Mouse (Mus musculus): Measurements from ENCODE around the gene Gpr146. TPM values are rescaled to one million over a fixed set of nuclear protein-coding genes. Genes with fewer than 3 reads are reported as not detected.
"Not testable (repeated sequence)": the region's sequence is repeated elsewhere in the genome, so short reads cannot be mapped to it uniquely, and the experiment has no call there.

Gpr146 gene
- polyA plus RNA-seq, 1 experiment from 2014 or later = 1.8 TPM

GRCm38 (mm10) chr5:139384531-139384930 lies 7.0 kb downstream of the Gpr146 start:
- H3K9ac ChIP-seq (replicated peaks; ENCODE audit: low read depth, low read length) = no peak overlapping the region
- no peak for ATAC-seq (ENCODE audit: low read depth)
- H3K4me1 ChIP-seq (ENCODE audit: control insufficient read depth, insufficient read depth, low read length) = peaks cover 21% of the 10 kb centered on the region
- no peaks in the 10 kb centered on the region for H3K9me3 ChIP-seq (ENCODE audit: control insufficient read depth, low read length)
- H3K4me2 ChIP-seq (ENCODE audit: low read depth, low read length) = no peak overlapping the region
- 79% methylated on average over 10 of the region's 10 CpGs for WGBS
- H3K27ac ChIP-seq (ENCODE audit: low read depth, low read length) = no peak overlapping the region
- H3K27me3 ChIP-seq (ENCODE audit: control insufficient read depth, insufficient read depth, low read length) = no peaks in the 10 kb centered on the region
- H3K4me3 ChIP-seq (ENCODE audit: low read depth, low read length) = no peak overlapping the region
- no peaks in the 10 kb centered on the region for H3K36me3 ChIP-seq (ENCODE audit: control insufficient read depth, insufficient read depth, low read length)

- Histone ChIP-seq H3K36me3 (ENCODE audit: control insufficient read depth, insufficient read depth, low read length) (no peaks in the 10 kb centered on the region), H3K4me1 (ENCODE audit: control insufficient read depth, insufficient read depth, low read length) (peaks cover 17% of the 10 kb centered on the region), H3K9me3 (ENCODE audit: control insufficient read depth, low read length) (no peaks in the 10 kb centered on the region), H3K4me3 (ENCODE audit: low read depth, low read length) (no peak overlapping the region), H3K9ac (replicated peaks; ENCODE audit: low read depth, low read length) (no peak overlapping the region), H3K4me2 (ENCODE audit: low read depth, low read length) (no peak overlapping the region), H3K27me3 (ENCODE audit: control insufficient read depth, insufficient read depth, low read length) (no peaks in the 10 kb centered on the region), H3K27ac (ENCODE audit: low read depth, low read length) (no peak overlapping the region)
- WGBS = 94% methylated on average over 5 of the region's 5 CpGs
- no peak for ATAC-seq (ENCODE audit: low read depth)
These were observed 8.6 kb downstream of the Gpr146 start for GRCm38 (mm10) chr5:139386047-139386446.

GRCm38 (mm10) chr5:139387329-139388194 lies 10.1 kb downstream of the Gpr146 start:
- 0 out of 2 replicates have a peak overlapping the region, but pooled peaks have one; percentile 6 for H3K27ac ChIP-seq (ENCODE audit: low read depth, low read length)
- no peaks in the 10 kb centered on the region for H3K9me3 ChIP-seq (ENCODE audit: control insufficient read depth, low read length)
- no peaks in the 10 kb centered on the region for H3K36me3 ChIP-seq (ENCODE audit: control insufficient read depth, insufficient read depth, low read length)
- no peaks in the 10 kb centered on the region for H3K27me3 ChIP-seq (ENCODE audit: control insufficient read depth, insufficient read depth, low read length)
- no peak for ATAC-seq (ENCODE audit: low read depth)
- 73% methylated on average over 10 of the region's 10 CpGs for WGBS
- no peak overlapping the region for H3K9ac ChIP-seq (replicated peaks; ENCODE audit: low read depth, low read length)
- no peak overlapping the region for H3K4me2 ChIP-seq (ENCODE audit: low read depth, low read length)
- H3K4me1 ChIP-seq (ENCODE audit: control insufficient read depth, insufficient read depth, low read length) = peaks cover 17% of the 10 kb centered on the region
- no peak overlapping the region for H3K4me3 ChIP-seq (ENCODE audit: low read depth, low read length)

- ATAC-seq (ENCODE audit: low read depth) = no peak
- 0 out of 2 replicates have a peak overlapping the region, but pooled peaks have one; percentile 6 for H3K27ac ChIP-seq (ENCODE audit: low read depth, low read length)
- H3K9ac ChIP-seq (replicated peaks; ENCODE audit: low read depth, low read length) = no peak overlapping the region
- no peaks in the 10 kb centered on the region for H3K36me3 ChIP-seq (ENCODE audit: control insufficient read depth, insufficient read depth, low read length)
- H3K9me3 ChIP-seq (ENCODE audit: control insufficient read depth, low read length) = no peaks in the 10 kb centered on the region
- WGBS = 53% methylated on average over 4 of the region's 4 CpGs
- H3K4me2 ChIP-seq (ENCODE audit: low read depth, low read length) = no peak overlapping the region
- H3K4me1 ChIP-seq (ENCODE audit: control insufficient read depth, insufficient read depth, low read length) = peaks cover 17% of the 10 kb centered on the region
- no peak overlapping the region for H3K4me3 ChIP-seq (ENCODE audit: low read depth, low read length)
- H3K27me3 ChIP-seq (ENCODE audit: control insufficient read depth, insufficient read depth, low read length) = no peaks in the 10 kb centered on the region
These were observed 10.7 kb downstream of the Gpr146 start for GRCm38 (mm10) chr5:139388195-139388570.

GRCm38 (mm10) chr5:139388694-139389675 lies 11.5 kb downstream of the Gpr146 start:
- Histone ChIP-seq H3K4me1 (ENCODE audit: control insufficient read depth, insufficient read depth, low read length) (peaks cover 17% of the 10 kb centered on the region), H3K4me3 (ENCODE audit: low read depth, low read length) (no peak overlapping the region), H3K27ac (ENCODE audit: low read depth, low read length) (peak overlapping the region; percentile 66), H3K9ac (replicated peaks; ENCODE audit: low read depth, low read length) (no peak overlapping the region), H3K4me2 (ENCODE audit: low read depth, low read length) (no peak overlapping the region), H3K36me3 (ENCODE audit: control insufficient read depth, insufficient read depth, low read length) (no peaks in the 10 kb centered on the region), H3K9me3 (ENCODE audit: control insufficient read depth, low read length) (no peaks in the 10 kb centered on the region), H3K27me3 (ENCODE audit: control insufficient read depth, insufficient read depth, low read length) (no peaks in the 10 kb centered on the region)
- ATAC-seq (ENCODE audit: low read depth) = 0 out of 2 replicates have a peak, but pooled peaks have one; percentile 8
- 69% methylated on average over 17 of the region's 17 CpGs for WGBS

- Histone ChIP-seq H3K27ac (ENCODE audit: low read depth, low read length) (peak overlapping the region; percentile 66; the same call in 1 of the 2 replicates), H3K36me3 (ENCODE audit: control insufficient read depth, insufficient read depth, low read length) (no peaks in the 10 kb centered on the region), H3K4me2 (ENCODE audit: low read depth, low read length) (no peak overlapping the region), H3K4me1 (ENCODE audit: control insufficient read depth, insufficient read depth, low read length) (peaks cover 17% of the 10 kb centered on the region), H3K9ac (replicated peaks; ENCODE audit: low read depth, low read length) (no peak overlapping the region), H3K27me3 (ENCODE audit: control insufficient read depth, insufficient read depth, low read length) (no peaks in the 10 kb centered on the region), H3K9me3 (ENCODE audit: control insufficient read depth, low read length) (no peaks in the 10 kb centered on the region), H3K4me3 (ENCODE audit: low read depth, low read length) (no peak overlapping the region)
- peak; percentile 36; the same call in 1 of the 2 replicates for ATAC-seq (ENCODE audit: low read depth)
- 22% methylated on average over 6 of the region's 6 CpGs for WGBS
These were observed 12.2 kb downstream of the Gpr146 start for GRCm38 (mm10) chr5:139389676-139390061.

- H3K9ac ChIP-seq (replicated peaks; ENCODE audit: low read depth, low read length); H3K4me2 ChIP-seq (ENCODE audit: low read depth, low read length); H3K36me3 ChIP-seq (ENCODE audit: control insufficient read depth, insufficient read depth, low read length); ATAC-seq (ENCODE audit: low read depth); H3K27me3 ChIP-seq (ENCODE audit: control insufficient read depth, insufficient read depth, low read length); H3K9me3 ChIP-seq (ENCODE audit: control insufficient read depth, low read length); H3K4me3 ChIP-seq (ENCODE audit: low read depth, low read length): not testable (repeated sequence)
- peaks cover 17% of the 10 kb centered on the region for H3K4me1 ChIP-seq (ENCODE audit: control insufficient read depth, insufficient read depth, low read length)
- WGBS = 83% methylated on average over 5 of the region's 5 CpGs
- peak overlapping the region; percentile 39 for H3K27ac ChIP-seq (ENCODE audit: low read depth, low read length)
These were observed 13.0 kb downstream of the Gpr146 start for GRCm38 (mm10) chr5:139390324-139391119.

- Histone ChIP-seq H3K4me1 (ENCODE audit: control insufficient read depth, insufficient read depth, low read length) (peaks cover 17% of the 10 kb centered on the region), H3K4me3 (ENCODE audit: low read depth, low read length) (no peak overlapping the region), H3K9me3 (ENCODE audit: control insufficient read depth, low read length) (no peaks in the 10 kb centered on the region), H3K27me3 (ENCODE audit: control insufficient read depth, insufficient read depth, low read length) (no peaks in the 10 kb centered on the region), H3K36me3 (ENCODE audit: control insufficient read depth, insufficient read depth, low read length) (no peaks in the 10 kb centered on the region), H3K4me2 (ENCODE audit: low read depth, low read length) (no peak overlapping the region), H3K9ac (replicated peaks; ENCODE audit: low read depth, low read length) (no peak overlapping the region), H3K27ac (ENCODE audit: low read depth, low read length) (peak overlapping the region; percentile 39; the same call in 1 of the 2 replicates)
- WGBS = 74% methylated on average over 11 of the region's 11 CpGs
- no peak for ATAC-seq (ENCODE audit: low read depth)
These were observed 14.0 kb downstream of the Gpr146 start for GRCm38 (mm10) chr5:139391309-139391990.
